Mouse (Mus musculus) layer of hippocampus, adult 18-20 months (tissue): ENCODE data around the gene Mrpl23. TPM values are rescaled to one million over a fixed set of nuclear protein-coding genes. Genes with fewer than 3 reads are reported as not detected.

ENCODE experiments used
- DNase-seq, 2 experiments: peaks; one replicate each; pipeline ENCODE4 v3.0.0; 2022; ENCODE audit warnings: low spot score in 2 of 2
- microRNA-seq, 2 experiments: library from miRNA; unstranded; fragments of <30 nt; microRNA quantifications; one replicate each; pipeline ENCODE4 v1.2.0; 2021
- total RNA-seq, 2 experiments: library from RNA; stranded (reverse); gene quantifications; 2 replicates each; pipeline ENCODE4 v1.2.3; 2021

Mrpl23 gene
- total RNA-seq, 2 experiments from 2014 or later: 6.8 to 8.4 TPM

DNA sequence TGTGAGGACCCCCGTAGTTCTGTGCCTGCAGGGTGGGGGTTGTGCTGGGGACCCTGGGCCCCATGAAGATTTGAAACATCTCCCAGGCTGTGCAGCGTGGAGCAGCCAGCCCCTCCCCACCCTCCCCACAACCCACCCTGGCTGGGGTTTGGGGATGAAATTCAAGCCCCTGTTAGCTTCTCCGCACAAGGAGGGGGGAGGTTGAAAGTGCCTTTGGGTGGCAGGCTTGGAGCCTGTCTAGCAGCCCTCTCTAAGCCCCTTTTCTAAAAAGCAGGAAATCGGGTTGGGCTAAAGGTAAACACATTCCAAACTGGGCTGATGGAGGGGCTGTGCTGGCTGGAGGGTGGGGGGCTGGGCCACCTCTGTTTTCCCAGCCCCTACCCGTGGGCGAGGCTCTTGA lies 40.5 kb downstream of the Mrpl23 start:
- DNase-seq: no peak

DNA sequence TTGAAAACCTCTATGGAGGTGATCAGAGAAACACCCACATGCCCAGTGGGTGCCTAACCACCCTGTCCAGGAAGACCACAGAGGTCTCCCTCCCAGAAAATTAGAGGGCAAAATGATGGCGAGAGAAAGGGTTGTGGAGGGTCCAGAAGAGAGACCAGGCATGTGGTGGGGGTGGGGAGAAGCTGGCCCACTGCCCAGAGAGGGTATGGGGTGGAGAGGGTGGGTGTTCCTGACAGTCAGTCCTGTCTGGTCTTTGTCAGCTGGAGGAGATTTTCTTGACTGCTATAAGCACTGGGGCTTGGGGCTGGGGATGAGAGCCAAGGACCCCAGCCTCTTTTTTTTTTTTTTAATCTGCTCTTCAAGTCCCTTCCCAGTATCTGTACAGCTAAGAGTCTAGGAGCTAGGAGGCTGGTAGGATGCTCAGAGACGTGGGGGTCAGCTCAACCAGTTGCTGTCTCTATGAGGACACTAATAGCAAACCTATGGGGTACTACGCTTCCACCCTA lies 41.7 kb downstream of the Mrpl23 start:
- no peak for DNase-seq

DNA sequence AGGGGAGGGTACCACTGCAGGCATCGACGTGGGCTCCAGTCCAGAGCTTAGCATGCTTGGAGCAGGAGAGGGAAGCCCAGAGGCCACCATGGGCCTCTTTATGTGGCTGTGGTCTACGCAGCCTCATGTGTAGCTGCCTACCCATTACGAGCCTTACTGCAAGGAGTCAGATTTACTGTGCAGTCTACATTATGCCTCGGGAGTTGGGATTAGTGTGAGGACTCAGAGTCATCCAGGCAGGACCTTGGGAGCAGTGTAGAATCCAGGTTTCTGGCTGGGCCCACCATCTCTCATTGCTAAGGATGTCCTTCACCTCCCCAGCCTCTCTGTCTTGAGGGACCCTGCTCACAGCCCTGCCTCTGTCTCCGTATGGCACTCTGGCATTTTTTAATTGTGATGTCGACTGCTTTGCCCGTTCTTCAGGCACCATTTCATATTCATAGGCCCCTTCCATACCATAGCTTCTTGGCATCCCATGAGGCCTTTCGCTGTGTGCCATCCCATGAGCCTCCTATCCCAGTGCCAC lies 42.4 kb downstream of the Mrpl23 start:
- no peak for DNase-seq

DNA sequence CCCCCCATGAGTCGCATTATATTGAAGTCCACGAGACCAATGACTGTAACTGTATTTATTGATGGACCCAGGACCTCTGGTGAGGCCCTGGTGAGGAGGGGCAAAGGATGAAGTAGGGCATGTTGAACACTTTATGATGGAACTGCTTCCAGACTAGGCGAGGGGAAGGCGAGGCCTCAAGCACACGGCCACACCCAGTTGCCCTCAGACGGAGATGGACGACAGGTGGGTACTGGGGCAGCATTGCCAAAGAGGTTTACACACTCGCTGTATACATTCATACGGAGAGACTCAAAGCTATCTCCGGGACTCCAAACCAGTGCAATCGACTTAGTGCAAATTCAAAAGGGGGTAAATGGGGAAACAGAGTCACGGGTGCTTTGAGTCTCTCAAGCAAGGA lies 43.0 kb downstream of the Mrpl23 start:
- DNase-seq: no peak

DNA sequence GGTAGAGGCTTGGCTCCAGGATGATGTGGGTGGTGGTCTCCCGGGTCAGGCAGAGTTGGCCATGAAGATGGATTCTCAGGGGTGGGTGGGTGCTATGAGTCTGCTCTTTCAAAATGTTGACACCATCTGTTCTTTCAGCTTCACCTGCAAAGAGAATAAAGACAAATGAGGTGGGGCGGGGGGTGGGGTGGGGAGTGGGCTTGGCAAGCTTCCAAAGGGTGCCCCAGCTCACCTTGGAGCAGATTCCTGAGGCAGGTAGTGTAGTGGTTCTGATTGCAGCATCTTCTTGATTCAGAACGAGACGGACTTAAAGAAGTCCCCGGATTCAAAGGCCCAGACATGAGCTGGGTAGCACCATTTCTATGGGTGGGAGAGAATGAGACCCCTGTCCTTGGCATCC lies 43.5 kb downstream of the Mrpl23 start:
- DNase-seq: no peak

DNA sequence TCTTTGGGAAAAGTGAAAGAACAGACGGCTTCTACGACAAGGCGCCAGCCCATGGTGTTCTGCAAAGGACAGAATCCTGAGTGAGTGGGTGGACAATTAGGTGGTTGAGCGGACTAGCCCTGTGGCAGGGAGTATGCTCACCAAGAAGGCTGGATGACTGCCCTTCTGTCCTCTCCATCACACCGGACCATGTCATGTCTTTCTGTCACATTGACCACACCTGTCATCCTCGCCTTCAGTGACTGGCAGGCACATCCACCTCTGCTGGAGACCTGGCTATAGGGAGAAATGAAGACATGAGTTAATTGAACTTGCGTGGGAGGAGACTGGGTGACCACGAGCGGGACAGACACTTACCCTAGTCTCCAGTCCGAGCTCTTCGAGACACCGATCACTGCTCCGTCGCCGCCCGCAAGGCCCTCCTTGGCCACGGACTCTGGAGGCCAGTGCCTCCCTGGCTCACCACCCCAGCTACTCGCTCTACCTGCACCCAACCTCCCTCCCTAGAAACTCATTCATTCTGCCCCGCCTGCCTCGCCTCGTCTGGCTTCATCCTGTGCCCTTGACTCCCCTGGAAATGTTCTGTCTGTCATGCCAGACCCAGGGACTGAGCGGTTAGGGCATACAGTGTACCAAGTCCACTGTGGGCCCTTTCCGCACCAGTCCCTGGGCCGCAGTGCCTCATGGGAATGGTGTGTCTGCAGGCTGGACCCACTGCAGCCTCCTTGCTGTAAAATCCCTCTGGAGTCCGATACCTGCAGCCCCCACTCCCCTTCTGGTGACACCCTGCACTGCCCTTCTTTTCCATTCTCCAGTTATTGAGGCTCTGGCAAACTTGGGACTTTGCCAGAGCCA lies 44.2 kb downstream of the Mrpl23 start:
- DNase-seq: no peak

DNA sequence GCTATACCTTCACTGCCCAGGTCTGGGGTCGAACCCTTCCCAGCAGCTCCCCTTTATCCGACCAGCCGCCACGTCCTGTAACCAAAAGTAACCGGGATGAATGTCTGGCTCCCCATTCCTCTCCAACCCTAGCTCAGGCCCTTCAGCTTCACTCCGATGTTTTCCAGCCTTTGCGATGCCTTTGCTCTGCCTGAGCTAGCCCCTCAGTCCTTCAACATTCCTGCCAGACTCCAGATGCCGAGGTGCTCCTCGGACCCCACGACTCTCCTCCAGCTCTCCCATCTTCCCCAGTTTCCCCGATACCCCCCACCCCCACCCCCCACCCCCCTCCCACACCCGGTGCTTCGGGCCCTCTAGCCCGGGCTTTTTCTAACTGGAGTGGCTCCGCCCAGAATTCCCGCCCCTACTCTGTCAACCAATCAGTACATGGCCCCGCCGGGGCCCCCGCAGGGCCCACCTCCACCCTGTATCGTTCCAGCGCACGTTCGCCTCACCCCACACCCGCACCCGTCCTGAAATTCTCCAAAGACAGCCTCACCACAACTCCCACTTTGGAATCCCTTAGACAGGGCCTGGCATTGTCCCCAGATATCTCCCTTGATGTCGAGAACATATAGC lies 45.4 kb downstream of the Mrpl23 start:
- DNase-seq: no peak

DNA sequence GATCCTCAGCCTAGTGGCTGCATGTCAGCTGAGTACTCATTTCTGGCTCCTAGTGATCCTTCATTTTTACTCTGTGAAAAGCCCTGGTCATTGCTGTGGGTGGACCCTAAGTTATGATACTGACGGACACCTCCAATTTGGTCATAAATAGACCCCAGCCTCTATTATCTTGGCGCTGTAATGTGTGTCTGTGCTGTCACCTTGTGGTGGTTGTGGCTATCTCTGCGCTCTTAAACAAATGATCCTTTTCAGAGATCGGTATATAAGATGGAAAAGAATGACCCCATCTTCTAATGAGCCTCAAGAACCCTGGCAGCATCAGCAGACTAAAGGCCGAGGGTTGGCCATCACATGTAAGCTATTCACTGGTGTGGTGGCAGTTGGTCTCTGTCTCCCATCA lies 46.6 kb downstream of the Mrpl23 start:
- no peak for DNase-seq

DNA sequence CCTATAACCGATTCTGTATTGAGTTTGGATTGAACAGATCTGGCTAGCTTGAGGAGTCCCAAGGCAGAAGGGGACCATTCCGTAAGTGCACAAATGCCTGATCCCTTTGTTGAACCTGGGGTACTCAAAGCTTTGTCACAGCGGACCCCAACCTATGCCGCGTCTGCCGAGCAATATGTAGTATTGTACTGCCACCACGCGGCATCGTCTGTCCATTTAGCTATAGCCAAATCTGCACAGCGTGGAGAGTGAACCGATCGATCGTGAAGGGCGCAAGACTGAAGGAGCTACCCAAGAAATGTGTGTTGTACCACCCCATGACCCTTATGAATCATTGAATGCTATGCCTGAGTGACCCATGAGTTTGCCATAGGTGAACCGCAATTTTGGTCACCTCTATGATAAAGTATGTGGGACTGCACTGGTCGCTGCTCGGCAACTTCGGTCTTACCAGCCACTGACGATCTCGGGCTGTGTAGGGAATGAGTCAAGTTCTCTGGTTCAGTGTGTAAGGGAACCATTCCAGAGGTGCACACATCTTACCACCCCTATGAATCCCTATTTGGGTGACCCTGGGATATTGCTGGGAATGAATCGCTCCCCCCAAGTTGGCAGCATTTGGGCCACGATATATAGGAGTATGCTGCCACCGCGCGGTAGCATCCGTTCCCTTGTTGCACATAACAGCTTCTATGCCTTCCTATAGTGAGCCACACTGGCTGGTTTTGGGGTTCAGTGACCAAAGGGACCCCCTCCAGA lies 47.8 kb downstream of the Mrpl23 start:
- peak; percentile 27 to 71 for DNase-seq

DNA sequence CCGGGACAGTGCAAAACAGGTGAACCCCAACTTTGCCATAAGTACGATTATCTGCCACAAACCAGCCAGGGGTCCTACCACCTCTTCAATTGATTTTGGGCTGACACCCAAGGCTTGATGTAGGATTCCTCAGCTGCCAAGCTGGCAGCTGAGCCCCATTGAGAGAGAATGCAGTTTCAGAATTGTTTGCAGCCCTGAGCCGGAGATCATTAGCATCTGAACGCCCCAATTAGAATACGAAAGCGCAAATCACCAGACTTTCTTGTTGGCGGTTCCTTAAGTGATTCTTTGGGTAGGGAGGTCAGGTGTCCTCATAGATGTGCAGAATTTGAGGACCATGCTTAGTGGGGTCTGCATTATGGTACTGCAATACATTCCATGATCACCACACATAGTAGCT lies 48.7 kb downstream of the Mrpl23 start:
- no peak for DNase-seq

DNA sequence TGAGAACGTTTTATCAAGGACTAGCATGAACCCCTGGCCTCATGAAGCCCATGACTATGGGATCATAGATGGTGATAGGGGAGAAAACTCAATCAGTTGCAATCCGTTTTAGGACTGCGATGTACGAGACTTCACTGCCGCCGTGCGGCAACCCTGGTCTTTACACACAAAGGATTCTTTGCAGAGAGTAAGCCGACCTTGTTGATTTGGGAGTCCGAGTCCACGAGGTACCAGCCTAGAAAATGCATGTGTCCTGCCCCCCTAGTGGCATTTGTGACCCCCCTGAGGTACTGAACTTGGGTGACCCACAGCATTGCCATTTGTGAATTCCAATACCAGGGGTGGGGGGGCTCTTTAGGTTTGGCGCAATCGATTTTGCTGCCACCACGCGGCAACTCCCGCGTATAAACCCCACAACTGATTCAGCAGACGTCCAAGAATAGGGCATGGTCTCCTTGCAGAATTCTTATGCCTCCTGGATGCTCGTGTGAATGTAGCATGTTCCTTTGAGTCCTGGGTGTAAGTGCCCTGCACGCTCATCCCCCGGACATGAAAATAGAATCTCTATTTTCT lies 49.3 kb downstream of the Mrpl23 start:
- peak; percentile 17 to 70 for DNase-seq

DNA sequence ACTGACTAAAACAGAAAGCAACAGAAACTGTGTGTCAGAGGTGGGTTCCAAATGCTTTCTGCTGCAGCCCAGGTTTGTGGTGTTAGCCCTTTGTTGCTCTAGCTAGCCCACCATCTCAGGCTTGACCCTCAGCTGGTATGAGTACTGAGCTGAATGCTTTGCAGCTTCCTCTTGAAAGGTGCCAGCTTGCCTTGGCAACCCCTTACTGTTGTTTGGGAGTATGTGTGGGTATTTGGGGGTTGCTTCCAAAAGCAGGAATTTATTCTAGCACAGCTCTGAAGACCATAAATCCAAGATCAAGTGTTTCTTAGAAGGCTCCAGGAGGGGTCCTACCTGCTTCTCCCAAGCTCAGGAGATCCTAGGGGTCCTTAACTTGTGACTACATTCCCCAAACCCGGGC lies 52.4 kb downstream of the Mrpl23 start:
- DNase-seq: peak; percentile 16 to 60

DNA sequence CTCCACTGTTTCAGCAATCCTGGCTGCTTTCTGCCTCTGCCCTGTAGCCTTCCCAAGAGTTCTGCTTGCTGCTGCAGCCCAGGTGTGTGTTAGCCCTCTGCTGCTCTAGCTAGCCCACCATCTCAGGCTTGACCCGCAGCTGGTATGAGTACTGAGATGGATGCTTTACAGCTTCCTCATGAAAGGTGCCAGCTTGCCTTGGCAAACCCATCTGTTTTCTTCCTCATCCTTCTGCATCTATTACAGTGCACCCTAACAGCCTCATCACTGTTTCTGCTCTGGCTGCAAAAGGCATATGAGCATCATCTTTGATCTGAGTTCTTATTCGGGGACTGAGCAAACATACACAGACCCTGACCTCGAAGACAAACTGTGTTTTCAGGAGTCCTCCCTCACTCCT lies 53.4 kb downstream of the Mrpl23 start:
- DNase-seq: peak; percentile 35 to 62

DNA sequence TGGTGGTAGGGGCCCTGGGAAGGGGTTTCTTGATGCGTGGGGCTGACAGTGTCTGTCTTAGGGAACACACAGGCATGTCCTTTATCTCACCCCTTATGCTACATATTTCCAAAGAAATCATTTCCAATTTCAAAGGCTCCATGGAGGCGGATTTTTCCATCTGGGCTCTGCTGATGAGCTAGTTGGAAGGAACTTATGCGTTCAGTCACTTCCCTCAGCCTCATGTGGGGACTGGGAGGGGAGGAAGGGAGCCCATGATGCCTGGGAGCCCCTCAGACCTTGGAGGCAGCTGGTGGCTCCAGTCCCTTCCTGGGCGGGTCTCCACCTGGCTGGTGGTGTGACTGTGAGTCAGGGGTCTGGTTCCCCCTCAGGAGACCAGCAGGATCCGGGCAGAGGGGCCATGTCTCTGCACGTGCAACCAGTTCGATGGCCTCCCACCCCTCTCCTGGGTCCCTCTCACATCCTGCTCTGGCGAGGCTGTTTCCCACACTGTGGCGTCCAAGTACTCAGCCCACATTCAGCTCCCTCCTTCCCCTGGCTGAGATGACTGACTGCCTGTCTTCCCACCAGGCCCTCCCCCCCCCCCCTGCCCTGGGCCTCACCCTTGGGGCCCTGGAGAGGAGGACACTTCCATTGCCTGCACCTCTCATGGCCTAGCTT lies 55.9 kb downstream of the Mrpl23 start:
- peak; percentile 60 to 77 for DNase-seq

Small RNA genes lying within 50 kb of the gene (microRNA-seq; reads per million reads assigned to microRNA genes)
- 0 to 0.20 reads per million in 2 experiments for gene Mir675

Other genes starting within 250 kb of the Mrpl23 start
- gene Krtap5-1, start 235.6 kb upstream of the Mrpl23 start, total RNA-seq: not detected
- gene Krtap5-4, start 229.1 kb upstream of the Mrpl23 start, total RNA-seq: not detected
- 10 to 100 TPM; 36.8 to 37.1 TPM for gene Ifitm10, start 158.9 kb upstream of the Mrpl23 start, total RNA-seq
- 1 to 10 TPM in 1 of 2 experiments, under 1 TPM in 1; 0.94 to 6.7 TPM for gene Gm49369, start 150.0 kb upstream of the Mrpl23 start, total RNA-seq
- gene Ctsd, start 144.6 kb upstream of the Mrpl23 start, total RNA-seq: 100 to 1,000 TPM; 303 to 349 TPM
- not detected for gene Syt8, start 97.8 kb upstream of the Mrpl23 start, total RNA-seq
- gene Tnni2, start 90.9 kb upstream of the Mrpl23 start, total RNA-seq: 1 to 10 TPM in 1 of 2 experiments, not detected in 1; 1.2 TPM
- 1 to 10 TPM; 2.6 to 3.1 TPM for gene Lsp1, start 71.9 kb upstream of the Mrpl23 start, total RNA-seq
- gene Tnnt3, start 33.9 kb upstream of the Mrpl23 start, total RNA-seq: not detected
- gene Igf2, start 134.1 kb downstream of the Mrpl23 start, total RNA-seq: 10 to 100 TPM; 42.7 to 46.4 TPM
- under 1 TPM; 0.10 to 0.20 TPM for gene Gm49394, start 137.3 kb downstream of the Mrpl23 start, total RNA-seq
- gene Ins2, start 210.7 kb downstream of the Mrpl23 start, total RNA-seq: not detected